Mouse (Mus musculus) layer of hippocampus, postnatal 14 days (tissue): ENCODE measurements around the gene Vcam1. TPM values are rescaled to one million over a fixed set of nuclear protein-coding genes. Genes with fewer than 3 reads are reported as not detected.

ENCODE experiments used
- DNase-seq, 2 experiments: peaks; one replicate each; pipeline ENCODE4 v3.0.0; 2021 to 2022; ENCODE audit warnings: low spot score in 2 of 2, mixed read lengths in 1 of 2
- total RNA-seq, 2 experiments: library from RNA; stranded (reverse); gene quantifications; 2 replicates each; pipeline ENCODE4 v1.2.3; 2021

Gene Vcam1
- total RNA-seq, 2 experiments from 2014 or later = 35.1 to 40.3 TPM

DNA sequence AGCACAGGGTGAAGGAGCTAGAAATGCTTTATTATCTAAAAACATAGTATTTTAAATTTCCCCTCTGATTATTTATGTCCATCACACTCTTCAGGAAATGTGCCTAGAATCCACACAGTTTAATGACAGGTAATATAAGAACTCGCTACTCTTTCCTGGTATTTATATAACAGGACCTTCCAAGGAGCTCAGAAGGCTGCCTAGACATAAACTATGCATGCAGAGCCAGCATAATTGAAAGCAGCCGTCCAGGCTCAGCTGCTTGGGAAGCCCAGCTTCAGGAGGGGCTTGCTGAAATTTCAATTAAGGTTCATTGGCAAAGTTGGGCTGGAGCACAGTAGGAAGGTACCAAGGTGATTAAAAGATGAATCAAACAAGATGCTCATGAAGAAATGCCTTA, 2.2 kb downstream of the Vcam1 start:
- no peak for DNase-seq

DNA sequence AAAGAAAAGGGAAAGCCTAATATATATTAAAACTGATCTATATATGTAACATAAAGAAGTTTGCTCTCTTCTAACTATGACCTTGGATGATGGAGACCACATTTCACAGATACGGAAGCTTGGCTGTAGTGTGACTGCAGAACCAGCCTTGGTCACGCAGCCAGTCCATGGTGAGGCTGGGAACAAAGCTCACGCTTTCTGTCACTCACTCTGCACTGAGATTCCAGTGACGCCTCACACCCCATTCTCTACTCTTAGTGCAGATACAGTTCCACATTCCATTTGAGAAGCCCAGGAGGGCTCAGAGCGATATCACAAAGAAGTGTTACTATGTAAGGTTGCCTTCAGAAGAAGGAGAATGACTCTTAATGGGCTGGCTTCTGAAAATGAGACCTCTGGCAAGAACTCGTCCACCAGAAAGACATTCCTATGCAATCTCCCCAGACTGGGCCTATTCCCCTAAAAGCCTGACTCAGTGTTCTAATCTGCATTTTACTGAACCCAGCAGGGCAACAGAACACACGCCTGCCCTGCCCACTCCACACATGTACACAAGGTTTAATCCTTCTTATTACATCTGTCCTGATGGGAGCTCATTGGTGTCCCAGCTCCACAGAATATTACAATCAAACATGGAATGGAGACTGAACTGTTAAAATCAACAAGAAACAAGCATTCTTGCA, 2.8 kb downstream of the Vcam1 start:
- DNase-seq = no peak

DNA sequence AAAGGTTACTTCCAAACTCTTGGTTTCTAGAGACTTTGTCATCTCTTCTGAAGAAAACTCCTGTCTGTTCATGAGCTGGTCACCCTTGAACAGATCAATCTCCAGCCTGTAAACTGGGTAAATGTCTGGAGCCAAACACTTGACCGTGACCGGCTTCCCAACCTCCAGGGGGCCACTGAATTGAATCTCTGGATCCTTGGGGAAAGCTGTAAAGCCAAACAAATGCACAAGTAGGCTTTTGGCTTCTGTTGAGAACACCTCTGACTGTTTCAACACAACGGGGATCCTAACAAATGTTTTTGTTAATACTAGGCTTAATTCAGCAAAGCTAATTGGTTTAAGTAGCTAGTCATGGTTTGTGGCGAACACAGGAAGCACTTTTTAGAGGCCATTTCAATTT, 3.4 kb downstream of the Vcam1 start:
- DNase-seq = no peak

DNA sequence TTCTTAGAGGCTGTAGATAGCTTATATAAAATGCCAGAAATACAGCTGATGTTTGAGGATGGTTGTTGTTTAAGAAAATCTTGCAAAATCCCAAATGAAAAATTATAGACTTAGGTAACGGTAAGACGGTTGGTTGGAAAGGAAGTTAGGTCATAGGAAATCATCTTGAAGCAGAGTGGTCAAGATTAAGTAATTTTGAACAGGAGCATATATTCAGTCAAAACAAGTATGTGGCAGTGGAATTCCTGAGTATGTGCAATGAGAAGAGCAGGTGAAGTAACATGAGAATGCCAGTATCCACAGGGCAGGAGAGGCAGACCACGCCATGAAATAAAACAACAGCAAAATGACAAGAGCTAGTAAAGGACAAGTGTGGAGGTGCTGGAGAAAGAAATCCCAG, 5.7 kb downstream of the Vcam1 start:
- DNase-seq = no peak

DNA sequence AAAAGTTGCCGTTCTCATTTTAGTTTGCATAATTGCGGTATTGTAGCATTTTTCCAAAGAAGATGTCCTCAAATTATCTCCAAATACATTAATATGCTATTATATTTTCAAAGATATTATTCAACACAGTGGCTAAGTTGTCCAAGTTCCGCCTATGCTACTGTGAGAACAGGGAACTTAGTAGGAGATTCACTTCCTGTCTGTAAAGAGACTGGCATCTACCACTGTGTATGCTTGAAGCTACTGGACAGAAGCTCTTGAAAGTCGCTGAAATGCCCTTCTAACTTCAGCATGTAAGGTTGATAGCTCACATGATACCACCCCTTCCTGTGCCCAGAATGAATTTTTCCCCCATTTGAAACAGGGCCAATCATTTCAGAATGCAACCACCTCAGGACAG, 6.8 kb downstream of the Vcam1 start:
- DNase-seq = no peak

DNA sequence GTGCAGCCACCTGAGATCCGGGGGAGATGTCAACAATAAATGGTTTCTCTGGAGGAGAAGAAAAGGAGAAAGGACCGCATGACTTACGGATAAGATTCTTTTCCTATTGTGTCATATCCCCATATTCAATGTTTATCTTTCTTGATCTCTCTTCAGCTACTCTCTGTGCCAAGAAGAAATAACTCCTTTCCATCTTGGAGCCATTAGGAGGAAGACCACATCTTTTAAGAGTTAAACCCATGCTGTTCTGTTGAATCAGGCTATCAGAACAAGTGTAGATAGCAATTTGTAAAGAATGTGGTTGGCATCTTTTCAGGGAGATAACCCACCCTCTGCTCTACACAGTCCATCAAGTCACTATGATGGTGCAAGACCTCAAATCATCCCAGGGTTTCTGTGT, 8.5 kb downstream of the Vcam1 start:
- DNase-seq = no peak

DNA sequence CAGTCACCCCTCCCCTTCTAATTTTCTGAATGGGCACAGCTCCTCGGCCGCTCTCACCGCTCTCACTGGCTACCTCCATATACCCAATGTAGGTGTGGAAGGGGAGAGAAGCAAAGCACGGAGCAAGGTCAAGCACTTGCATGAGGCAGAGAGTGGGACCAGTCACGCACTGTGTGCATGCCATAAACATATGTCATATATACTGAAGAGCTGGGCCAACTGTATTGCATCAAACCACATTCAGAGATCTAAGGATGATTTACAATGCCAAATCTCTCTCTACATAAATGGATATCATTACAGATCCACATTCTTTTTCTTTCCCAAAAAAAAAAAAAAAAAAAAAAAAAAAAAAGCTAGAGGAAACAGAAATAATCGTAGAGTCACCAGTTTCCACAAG, 9.1 kb downstream of the Vcam1 start:
- DNase-seq = no peak

DNA sequence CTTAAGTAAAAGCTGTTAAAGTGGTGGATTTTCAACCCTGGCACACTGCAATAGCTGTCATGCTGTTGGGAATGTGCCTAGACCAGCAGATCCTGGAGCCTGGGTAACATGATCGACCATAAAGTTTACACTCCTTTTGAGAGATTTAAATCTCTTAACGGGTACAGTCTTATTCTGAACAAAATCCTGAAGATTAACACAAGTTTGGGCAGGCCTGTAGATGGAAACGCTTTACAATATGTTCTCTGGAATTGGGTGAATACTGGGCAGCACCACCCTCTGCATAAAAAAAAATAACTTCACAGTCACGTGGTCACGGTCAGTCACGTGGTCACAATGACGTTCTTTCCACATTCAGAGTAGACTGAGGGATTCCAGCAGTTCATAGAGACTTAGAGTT, 10.3 kb downstream of the Vcam1 start:
- no peak for DNase-seq

DNA sequence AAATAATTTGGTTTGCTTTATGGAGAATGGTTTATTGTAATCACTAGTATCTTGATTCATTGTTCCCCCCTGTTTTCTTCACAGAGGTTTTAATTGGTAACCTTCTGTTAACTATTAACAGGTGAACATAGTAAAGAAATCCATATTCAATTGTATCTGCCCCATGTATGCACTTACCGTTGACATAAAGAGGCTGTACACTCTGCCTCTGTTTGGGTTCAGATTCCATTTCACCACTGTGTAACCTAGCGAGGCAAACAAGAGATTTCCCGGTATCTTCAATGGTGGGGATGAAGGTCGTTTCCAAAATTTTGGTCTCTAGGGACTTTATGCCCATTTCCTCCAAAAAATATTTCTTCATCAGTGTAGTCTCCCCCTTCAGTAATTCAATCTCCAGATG, 12.4 kb downstream of the Vcam1 start:
- no peak for DNase-seq

DNA sequence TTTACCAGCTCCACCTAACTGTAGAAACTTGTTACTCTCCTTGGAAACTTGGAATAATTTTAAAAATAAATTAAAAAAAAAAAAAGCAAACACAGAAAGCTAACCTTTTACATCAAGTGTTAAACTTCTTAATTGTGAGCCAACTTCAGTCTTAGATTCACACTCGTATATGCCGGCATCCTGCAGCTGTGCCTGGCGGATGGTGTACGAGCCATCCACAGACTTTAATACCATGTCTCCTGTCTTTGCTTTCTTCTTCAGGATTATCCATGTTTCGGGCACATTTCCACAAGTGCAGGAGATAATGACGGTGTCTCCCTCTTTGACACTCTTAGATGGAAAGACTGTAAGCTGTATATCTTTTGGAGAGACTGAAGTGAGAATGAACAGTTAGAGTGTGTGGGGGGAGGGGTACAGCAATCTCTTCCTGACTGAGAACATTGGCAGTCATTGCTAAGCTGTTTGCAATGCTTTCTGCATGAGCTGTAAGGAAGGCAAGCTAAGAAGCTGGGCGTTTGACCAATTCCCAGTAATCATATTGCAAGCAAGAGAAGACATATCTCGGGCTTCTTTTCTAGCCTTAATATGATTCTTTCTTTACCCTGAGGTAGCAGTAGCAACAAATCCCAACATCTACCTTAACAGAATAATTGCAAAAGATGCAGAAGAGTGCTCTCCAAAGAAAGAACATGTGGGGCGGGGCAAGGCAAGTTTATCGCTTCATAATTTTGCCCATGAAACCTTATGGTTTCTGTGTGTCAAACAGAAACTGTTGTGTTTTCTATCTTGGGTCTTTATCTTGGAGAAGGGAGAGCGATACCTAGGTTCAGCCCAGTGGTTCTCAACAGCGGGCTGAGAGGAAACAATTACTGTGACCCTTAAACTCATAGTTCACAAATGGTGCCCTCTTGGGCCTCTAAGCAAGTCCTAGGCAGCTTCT, 15.0 kb downstream of the Vcam1 start:
- peak in 1 of 2 experiments; percentile 51 for DNase-seq

DNA sequence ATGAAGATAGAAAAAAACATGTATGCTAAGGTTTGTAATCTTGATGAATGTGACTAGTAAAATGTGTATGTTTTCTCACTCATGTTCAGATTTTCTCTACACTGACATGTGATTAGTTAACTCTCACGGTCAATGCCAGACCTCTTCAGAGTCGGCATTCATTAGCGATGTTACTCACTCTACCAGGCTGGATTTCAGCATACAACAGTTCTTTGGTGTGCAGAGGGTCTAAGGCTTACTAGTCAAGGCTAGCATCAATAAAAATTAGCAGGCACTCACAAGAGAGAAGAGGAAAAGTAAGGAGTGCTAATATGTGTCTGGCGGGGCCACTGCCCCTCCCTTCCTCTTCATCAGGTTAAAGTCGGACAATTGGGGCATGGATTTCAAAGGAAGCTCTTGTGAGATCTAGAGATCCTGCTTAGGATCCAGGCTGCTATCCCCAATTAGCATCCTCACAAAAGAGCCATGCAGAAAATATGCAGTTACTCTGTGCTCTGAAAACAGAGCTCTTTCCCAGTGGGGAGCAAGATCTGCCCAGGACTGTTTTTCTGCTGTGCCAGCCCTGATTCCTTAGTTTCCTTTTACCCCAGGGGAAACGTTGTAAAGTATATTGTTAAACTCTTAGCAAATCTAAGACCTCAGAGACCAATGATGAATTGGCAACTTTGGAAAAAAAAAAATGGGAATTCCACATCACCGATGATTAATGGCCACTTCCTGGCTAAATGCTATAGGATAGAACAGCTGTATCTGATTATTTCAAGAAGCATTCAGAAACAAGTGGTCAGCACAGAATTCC, 15.8 kb downstream of the Vcam1 start:
- DNase-seq = no peak

DNA sequence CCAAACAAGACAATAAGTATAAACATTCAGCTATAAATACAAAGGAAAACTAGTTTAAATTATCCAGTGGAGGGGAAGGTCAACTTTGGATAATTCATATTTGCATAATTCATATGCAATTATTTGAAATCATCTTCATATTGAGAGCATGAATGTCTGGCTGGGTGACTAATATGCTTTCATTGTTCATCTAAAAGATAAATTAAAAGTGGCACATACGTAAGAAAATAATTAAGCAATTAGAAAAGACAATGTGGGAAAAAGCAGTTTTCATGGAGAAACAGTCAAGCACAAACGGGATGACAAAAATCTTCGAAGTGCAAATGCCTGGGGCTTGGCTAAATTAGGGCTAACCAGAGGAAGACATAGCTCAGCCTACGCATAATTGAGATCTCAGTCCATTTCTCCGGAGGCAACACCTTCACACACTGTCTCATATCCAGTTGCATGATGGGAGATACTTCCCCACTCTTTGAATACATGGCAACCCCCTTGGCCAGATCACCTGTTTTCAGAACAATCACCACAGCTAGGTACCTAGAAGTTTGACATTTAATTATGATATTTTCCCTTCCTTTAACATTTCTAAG, 16.6 kb downstream of the Vcam1 start:
- DNase-seq = no peak

DNA sequence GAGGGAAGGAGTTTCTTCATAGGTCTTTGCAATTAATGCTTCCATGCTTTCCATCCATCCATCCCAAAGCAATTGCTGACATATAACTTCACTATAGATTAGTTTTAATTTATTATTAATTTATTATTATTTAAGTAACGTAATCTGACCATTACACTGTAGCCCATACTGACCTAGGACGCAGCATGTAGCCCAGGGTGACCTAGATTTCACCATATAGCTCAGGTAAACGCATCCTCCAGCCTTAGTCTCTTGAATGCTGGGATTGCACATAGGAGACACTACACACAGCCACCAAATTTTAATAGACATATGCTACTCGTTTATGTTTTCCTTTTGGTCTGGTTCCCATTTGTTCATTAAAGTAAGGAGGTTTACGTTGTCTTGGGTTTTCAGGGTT, 23.8 kb downstream of the Vcam1 start:
- DNase-seq = no peak

DNA sequence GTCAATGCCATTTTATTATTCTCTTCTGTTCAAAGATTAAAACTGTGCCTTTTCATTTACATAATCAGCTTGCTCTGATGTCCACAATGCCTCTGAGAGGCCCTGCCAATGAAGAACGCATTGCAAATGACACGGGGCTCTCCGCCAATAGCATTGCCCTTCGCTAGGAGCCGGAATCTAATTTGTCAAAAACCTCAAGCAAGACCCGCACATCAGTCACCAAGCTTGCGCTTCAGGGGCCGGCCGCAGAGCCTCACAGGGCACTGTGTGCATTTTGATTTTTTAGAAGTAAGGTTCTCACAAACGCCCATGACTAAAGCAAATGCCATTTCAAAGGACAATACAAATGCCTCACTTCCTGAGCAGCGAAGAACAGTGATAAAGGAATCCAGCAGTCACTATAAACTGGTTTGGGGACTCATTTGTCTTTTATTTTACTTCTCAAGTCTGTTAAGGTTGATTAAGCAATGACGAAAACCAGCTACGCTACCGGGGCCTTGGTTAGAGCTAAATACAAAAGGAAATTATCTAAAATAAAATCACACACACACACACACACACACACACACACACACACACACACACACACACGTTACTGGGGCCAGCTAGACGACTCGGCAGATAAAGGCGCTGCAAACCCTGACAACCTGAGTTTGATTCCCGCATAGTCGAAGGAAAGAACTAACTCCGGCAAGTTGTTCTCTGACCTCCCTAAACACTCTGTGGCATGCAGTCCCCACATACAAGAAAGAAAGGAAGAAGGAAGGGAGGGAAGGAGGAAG, 24.4 kb downstream of the Vcam1 start:
- DNase-seq = peak; percentile 43 to 70

DNA sequence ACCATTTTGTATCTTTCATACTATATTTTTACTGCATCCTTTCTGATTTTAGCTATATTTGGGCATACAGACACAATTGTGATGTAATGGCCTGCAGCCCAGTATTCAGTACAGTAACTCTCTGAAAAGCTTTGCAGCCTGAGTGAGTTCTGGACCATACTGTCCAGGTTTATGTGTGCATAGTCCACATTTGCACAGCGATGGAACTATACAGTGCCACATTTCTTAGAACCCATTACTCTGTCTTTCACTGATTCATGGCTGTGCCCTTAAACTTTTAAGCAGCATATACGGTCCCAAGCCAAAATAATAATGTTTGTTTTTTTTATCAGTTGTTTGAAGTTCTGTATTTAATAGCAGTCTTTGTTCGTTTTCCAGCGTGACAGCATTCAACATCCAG, 25.2 kb downstream of the Vcam1 start:
- DNase-seq = no peak

DNA sequence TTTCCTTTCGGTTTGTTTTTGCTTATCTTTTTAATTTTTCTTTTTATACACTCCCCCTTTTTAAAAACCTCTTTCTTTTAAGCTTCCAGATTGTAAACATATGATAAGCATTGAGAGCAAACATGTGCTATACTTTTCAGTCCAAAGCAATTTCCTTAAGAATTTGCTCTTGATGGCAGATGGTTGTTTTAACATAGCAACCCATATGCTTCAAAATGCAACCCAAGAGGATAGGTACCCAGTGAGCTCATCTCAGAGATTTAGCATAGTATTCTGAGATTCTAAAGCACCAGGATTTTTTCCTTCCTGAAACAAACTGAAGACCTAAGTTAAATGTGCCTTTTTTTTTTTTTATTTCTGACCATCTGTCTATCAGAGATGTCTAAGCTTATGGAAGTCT, 28.6 kb downstream of the Vcam1 start:
- no peak for DNase-seq

DNA sequence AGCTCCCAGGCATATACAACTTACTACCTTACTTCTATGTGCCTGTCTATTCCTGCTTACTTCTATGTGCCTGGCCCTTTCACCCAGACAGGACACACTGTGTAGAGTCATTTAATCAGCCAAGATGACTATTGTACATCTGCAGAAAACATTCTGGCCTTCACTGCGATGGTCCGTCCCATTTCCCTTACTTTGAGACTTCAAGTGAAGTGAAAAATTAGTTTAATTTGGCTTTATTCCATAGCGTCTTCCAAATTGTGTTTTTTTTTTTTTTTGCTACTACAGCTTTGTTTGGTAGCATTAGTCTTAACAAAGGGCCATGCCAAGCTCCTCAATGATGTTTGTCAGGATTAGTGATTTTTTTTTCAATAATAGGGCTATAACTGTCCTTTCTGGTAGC, 33.6 kb downstream of the Vcam1 start:
- DNase-seq = no peak

DNA sequence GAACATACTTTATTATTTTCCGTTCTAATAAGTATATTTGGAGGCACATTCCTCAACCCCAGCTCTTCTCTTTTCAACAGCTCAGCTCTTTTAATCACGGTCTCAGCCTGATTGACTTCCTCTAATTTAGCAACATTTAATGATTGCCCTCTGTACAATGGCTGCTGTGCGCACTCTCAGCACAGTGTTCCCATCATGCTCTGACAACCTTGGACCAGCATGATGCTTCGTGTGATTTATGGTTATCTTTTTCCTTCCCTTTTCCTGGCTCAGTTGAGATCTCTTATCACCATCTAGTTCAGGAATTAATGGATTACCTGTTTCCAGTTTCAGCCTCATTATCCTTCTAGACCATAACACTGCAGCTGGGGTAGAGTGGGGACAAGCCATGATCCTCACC, 34.2 kb downstream of the Vcam1 start:
- no peak for DNase-seq

DNA sequence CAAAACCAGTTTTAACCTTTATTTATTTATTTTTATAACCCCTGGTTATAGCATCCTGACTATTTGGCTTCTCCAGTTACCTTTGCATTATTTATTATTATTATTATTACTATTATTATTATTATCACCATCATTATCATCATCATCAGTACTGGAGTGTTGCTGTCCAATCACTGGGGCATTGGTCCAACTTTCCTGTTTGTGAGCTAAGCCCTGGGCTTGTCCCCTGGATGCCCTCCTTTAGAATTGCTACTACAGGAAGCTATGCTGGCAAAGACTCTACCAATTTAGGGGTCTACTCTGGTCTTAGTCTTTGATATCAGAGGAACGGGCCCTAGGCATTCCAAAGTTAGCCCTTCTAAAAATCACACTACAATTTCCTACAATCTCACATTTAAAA, 34.6 kb downstream of the Vcam1 start:
- no peak for DNase-seq

DNA sequence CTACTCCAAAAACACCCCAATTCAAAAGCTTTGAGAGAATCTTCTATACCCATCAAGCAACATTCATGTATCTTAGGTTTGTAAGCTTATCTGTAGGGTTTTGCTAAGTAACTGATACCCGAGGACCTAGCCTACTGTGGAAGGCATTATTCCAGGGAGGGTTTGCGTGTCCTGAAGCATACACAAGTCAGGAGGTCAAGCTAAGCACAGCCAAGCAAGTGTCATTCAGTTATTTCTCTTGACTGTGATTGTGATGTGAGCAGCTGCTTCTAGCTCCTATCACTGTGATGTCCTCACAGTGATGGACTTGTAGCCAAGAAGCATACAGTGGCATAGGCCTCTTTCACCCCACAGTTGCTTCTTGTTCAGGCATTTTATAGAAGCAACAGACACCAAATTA, 35.2 kb downstream of the Vcam1 start:
- DNase-seq = no peak

DNA sequence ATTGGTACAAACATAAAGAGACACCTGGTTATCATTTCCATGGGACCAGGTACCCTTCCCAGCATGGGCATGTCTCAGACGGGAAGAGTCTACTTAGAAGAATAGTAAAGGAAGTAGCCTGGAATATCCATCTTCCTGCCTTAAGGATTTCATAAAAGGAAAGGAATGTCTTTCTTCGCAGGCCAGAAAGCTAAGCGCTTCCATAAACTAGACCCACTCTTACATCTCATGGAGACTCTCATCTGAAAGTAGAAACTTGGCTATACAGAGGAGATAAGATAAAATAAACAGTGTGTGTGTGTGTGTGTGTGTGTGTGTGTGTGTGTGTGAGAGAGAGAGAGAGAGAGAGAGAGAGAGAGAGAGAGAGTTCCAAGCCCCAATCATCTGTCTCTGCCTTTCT, 36.9 kb downstream of the Vcam1 start:
- no peak for DNase-seq
